Mouse (Mus musculus): ENCODE measurements around the gene Hdgfl2.

DNA sequence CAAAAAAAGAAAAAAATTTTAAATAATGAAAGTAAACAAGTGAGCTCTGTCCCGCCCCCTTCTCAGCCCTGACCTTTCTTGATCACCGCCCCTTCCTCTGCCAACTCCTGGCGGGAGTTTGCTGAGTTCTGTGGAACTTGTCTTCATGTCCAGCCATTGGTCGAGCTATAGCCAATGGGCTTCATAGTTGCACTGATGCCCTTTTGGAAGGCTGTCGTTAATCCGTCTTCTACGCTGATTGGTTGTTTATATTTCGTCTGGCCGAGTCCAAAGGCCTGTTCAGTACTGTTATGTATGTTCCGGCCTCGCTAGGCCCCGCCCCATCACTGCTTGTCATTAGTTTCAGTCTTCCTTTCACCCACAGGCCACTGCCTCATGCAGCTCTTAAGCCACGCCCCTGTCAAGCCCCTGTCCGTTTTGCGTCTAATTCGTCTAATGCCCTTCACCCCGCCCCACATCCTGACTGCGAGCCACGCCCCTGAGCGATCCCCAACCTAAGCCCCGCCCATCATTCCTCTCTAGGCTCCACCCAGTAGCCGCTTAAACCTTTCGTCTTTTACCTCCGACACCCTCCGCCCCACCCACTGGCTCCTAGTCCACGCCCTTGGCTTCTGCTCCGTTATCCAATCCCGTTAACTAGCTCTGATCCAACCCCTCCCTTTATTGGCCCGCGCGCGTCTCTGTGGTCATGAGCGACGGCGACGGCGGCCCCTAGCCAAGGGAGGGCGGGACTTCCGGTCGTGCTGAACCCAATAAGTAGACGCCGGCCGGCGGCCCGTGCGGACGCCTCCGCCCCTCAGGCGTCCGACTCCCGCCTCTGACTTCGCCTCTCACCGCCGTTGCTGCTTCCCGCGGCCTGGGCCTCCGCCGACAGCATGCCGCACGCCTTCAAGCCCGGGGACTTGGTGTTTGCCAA is at the start of gene Hdgfl2:
- TF ChIP-seq CTCF (IDR thresholded peaks at IDR 0.05; ENCODE audit: low read depth, low read length) (no peak), POLR2A (IDR thresholded peaks at IDR 0.05; ENCODE audit: extremely low read depth, insufficient read depth, low read length) (peak; percentile 95)
